In the genomic region with DNA sequence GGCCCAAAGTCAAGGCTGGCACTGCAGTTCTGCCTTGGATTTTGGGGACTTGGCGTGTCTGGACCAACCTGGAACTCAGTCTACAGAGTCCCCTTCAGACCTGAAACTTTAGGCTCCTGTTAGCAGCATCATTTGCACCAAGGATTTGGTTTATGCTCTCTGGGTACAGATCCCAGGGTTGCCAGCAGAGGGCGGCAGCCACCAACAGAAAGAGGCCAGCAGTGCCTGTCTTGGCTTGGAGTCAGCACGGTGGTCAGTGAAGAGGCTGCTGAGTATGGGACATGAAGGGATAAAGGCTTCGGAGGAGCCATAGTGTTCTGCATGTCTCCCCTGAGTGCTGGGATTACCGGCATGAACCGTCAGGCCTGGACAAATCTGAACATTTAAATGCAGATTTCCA, we compare ENCODE assay signal across 9 mouse cellular contexts. TPM values are rescaled to one million over a fixed set of nuclear protein-coding genes. Genes with fewer than 3 reads are reported as not detected.
DNase-seq lines count a peak whose midpoint lies in the region; ATAC-seq and TF ChIP-seq lines count a peak whose summit lies in the region.
"Had no signal": no experiment of that assay in that cellular context is flagged by ENCODE, and none has a peak within 500 bp of the region (broad histone marks: within the 10 kb centered on the region; RNA-seq: fewer than 3 reads in every experiment).

No protein-coding gene starts in this region.

- H3K9me3 ChIP-seq in kidney, embryonic 15.5 days (replicated peaks) = no peaks in the 10 kb centered on the region
- H3K9me3 ChIP-seq: neural tube, embryonic 12.5 days had no signal

- no peaks in the 10 kb centered on the region for H3K27me3 ChIP-seq in kidney, adult 2 months (replicated peaks; ENCODE audit: control insufficient read depth, insufficient read depth, low read length)
- 0 out of 2 replicates have a peak, but pooled peaks cover 4% of the 10 kb centered on the region for H3K27me3 ChIP-seq in kidney, embryonic 15.5 days
- H3K27me3 ChIP-seq: neural tube, embryonic 12.5 days had no signal

- peaks cover 9% of the 10 kb centered on the region for H3K4me1 ChIP-seq in kidney, adult 2 months (ENCODE audit: control insufficient read depth, insufficient read depth, low read length)
- H3K4me1 ChIP-seq in kidney, embryonic 15.5 days = peaks cover 20% of the 10 kb centered on the region
- H3K4me1 ChIP-seq in embryonic fibroblast, embryonic 13.5 days (ENCODE audit: control insufficient read depth, insufficient read depth, low read length) = no peaks in the 10 kb centered on the region

- DNase-seq in kidney, adult 2 months = peak; percentile 68
- DNase-seq in adrenal gland, postnatal 14 days = peak; percentile 85
- peak; percentile 64 to 87 for DNase-seq in kidney, postnatal 36 days
- DNase-seq in lung, postnatal 25 days (ENCODE audit: low spot score) = peak; percentile 58
- DNase-seq in spleen, adult 18-20 months = peak; percentile 25 to 49

- H3K9ac ChIP-seq in kidney, embryonic 15.5 days = no peak overlapping the region
- H3K9ac ChIP-seq: neural tube, embryonic 12.5 days had no signal

- 20% methylated on average over 6 of the region's 6 CpGs for WGBS in kidney, adult 2 months
- 16% methylated on average over 6 of the region's 6 CpGs for WGBS in kidney, embryonic 15.5 days

- H3K36me3 ChIP-seq in kidney, adult 2 months (ENCODE audit: control insufficient read depth, insufficient read depth, low read length) = no peaks in the 10 kb centered on the region
- peaks cover 14% of the 10 kb centered on the region; the same call in 1 of the 2 replicates for H3K36me3 ChIP-seq in kidney, embryonic 15.5 days
- H3K36me3 ChIP-seq: neural tube, embryonic 12.5 days had no signal

- no peak overlapping the region for H3K4me3 ChIP-seq in kidney, adult 2 months (ENCODE audit: insufficient read depth, low read depth, low read length)
- no peak overlapping the region for H3K4me3 ChIP-seq in kidney, embryonic 15.5 days (replicated peaks)
- no peak overlapping the region for H3K4me3 ChIP-seq in embryonic fibroblast, embryonic 13.5 days (ENCODE audit: insufficient read depth, low read length)
- H3K4me3 ChIP-seq: neural tube, embryonic 12.5 days had no signal

- no peak overlapping the region for H3K27ac ChIP-seq in kidney, adult 2 months (ENCODE audit: insufficient read depth, low read depth, low read length)
- no peak overlapping the region for H3K27ac ChIP-seq in kidney, embryonic 15.5 days
- no peak overlapping the region for H3K27ac ChIP-seq in embryonic fibroblast, embryonic 13.5 days (ENCODE audit: insufficient read depth, low read length)
- H3K27ac ChIP-seq: neural tube, embryonic 12.5 days had no signal

- TF ChIP-seq CTCF in kidney, adult 2 months (conservative IDR thresholded peaks at IDR 0.05; ENCODE audit: insufficient read depth, insufficient read length, low read depth, low read length) = peak; percentile 96
- peak; percentile 94 for TF ChIP-seq CTCF in embryonic fibroblast, embryonic 13.5 days (IDR thresholded peaks at IDR 0.05; ENCODE audit: borderline replicate concordance, insufficient read depth, low read length)

- H3K4me2 ChIP-seq in kidney, embryonic 15.5 days = no peak overlapping the region
- H3K4me2 ChIP-seq: neural tube, embryonic 12.5 days had no signal

- no peak for ATAC-seq in kidney, embryonic 15.5 days (replicated peaks; ENCODE audit: low FRiP score)
- no peak for ATAC-seq in erythroid progenitor cell, adult 5-6 weeks (replicated peaks; ENCODE audit: low FRiP score, poor library complexity, severe bottlenecking)

- no peak for TF ChIP-seq POLR2A in kidney, adult 2 months (IDR thresholded peaks at IDR 0.05; ENCODE audit: low read depth, low read length)
- no peak for TF ChIP-seq POLR2A in embryonic fibroblast, embryonic 13.5 days (IDR thresholded peaks at IDR 0.05; ENCODE audit: low read depth, low read length)

RNA-seq across cellular contexts. Expression of a gene that starts 3.4 kb away (rescaled TPM):
- polyA plus RNA-seq in kidney, adult 2 months (2012; rRNA removed) = 15.2 and 16.0 TPM in 2 replicates
- polyA plus RNA-seq in kidney, embryonic 15.5 days (2015; fragmentation: Nextera tagmentation; extraction: Ambion mirVana) = 12.7 and 13.7 TPM in 2 replicates
- 9.1 and 10.2 TPM in 2 replicates for total RNA-seq in adrenal gland, postnatal 14 days (2021)
- polyA plus RNA-seq in embryonic fibroblast, embryonic 13.5 days (2011; ENCODE audit: insufficient read length, low read depth, missing spikeins) = 5.4 and 8.1 TPM in 2 replicates
- 2.9 and 6.7 TPM in 2 replicates for total RNA-seq in erythroid progenitor cell, adult 5-6 weeks (2015; ENCODE audit: low replicate concordance)
- total RNA-seq in erythroid progenitor cell, adult 5-6 weeks (2017; ENCODE audit: low replicate concordance) = 0.51 and 0.91 TPM in 2 replicates

RNA-seq across cellular contexts. Expression of a gene that starts 32.1 kb away (rescaled TPM):
- 43.8 and 44.9 TPM in 2 replicates for polyA plus RNA-seq in kidney, adult 2 months (2012; rRNA removed)
- 39.2 and 42.1 TPM in 2 replicates for polyA plus RNA-seq in kidney, embryonic 15.5 days (2015; fragmentation: Nextera tagmentation; extraction: Ambion mirVana)
- total RNA-seq in adrenal gland, postnatal 14 days (2021) = 50.9 and 56.3 TPM in 2 replicates
- polyA plus RNA-seq in embryonic fibroblast, embryonic 13.5 days (2011; ENCODE audit: insufficient read length, low read depth, missing spikeins) = 70.0 and 71.5 TPM in 2 replicates
- total RNA-seq in erythroid progenitor cell, adult 5-6 weeks (2015; ENCODE audit: low replicate concordance) = 24.9 and 83.4 TPM in 2 replicates
- 54.0 and 96.1 TPM in 2 replicates for total RNA-seq in erythroid progenitor cell, adult 5-6 weeks (2017; ENCODE audit: low replicate concordance)
